Mouse (Mus musculus) bone marrow macrophage, adult 2 months (primary cell): ENCODE results near the gene Cabp1.
"Not testable (repeated sequence)": the region's sequence is repeated elsewhere in the genome, so short reads cannot be mapped to it uniquely, and the experiment has no call there.

Experiments
- CTCF ChIP-seq: IDR thresholded peaks from 2 replicates; pipeline ENCODE4 v1.5.1; 2012; ENCODE audit warnings: low read depth, mild to moderate bottlenecking, low read length, moderate library complexity
- POLR2A ChIP-seq: IDR thresholded peaks from 2 replicates; pipeline ENCODE4 v1.6.1; 2012; ENCODE audit warnings: mild to moderate bottlenecking, low read depth, low read length, borderline replicate concordance

- TF ChIP-seq CTCF, POLR2A: not testable (repeated sequence)
These were observed 32.3 kb downstream of the Cabp1 start for GRCm38 (mm10) chr5:115161940-115162279.
